Mouse (Mus musculus) embryonic facial prominence, embryonic 14.5 days (tissue): ENCODE measurements around the gene Synpo2l. TPM values are rescaled to one million over a fixed set of nuclear protein-coding genes. Genes with fewer than 3 reads are reported as not detected.

ENCODE experiments used
- ATAC-seq: fragments of 200-750 bp; cut with Nextera tagmentation; 2 replicates; pipeline ENCODE4 v1.8.0; 2017; ENCODE audit warnings: low read depth, moderate number of reproducible peaks, moderate TSS enrichment
- DNase-seq: peaks from one replicate; pipeline ENCODE4 v3.0.0-alpha.2; 2015; ENCODE audit warnings: low spot score
- H3K27ac ChIP-seq: fragments of 300-500 bp; sonication (generic); replicated peaks from 2 replicates; pipeline ENCODE4 v1.5.1; 2014; ENCODE audit warnings: low read depth, mild to moderate bottlenecking, low read length, moderate library complexity
- H3K27me3 ChIP-seq: fragments of 300-500 bp; sonication (generic); replicated peaks from 2 replicates; pipeline ENCODE4 v1.6.1; 2014; ENCODE audit warnings: low read length; ENCODE audit not compliant: control insufficient read depth, insufficient read depth
- H3K36me3 ChIP-seq: fragments of 300-500 bp; sonication (generic); 2 replicates; pipeline ENCODE4 v1.6.1; 2014; ENCODE audit warnings: low read length, mixed read lengths; ENCODE audit not compliant: control insufficient read depth, insufficient read depth
- H3K4me1 ChIP-seq: fragments of 300-500 bp; sonication (generic); 2 replicates; pipeline ENCODE4 v1.6.1; 2014; ENCODE audit warnings: antibody characterized with exemption, low read length; ENCODE audit not compliant: control insufficient read depth, insufficient read depth
- H3K4me2 ChIP-seq: fragments of 300-500 bp; sonication (generic); 2 replicates; pipeline ENCODE4 v1.6.1; 2014; ENCODE audit warnings: low read depth, mild to moderate bottlenecking, low read length, moderate library complexity, mixed read lengths
- H3K4me3 ChIP-seq: fragments of 300-500 bp; sonication (generic); 2 replicates; pipeline ENCODE4 v1.5.1; 2014; ENCODE audit warnings: low read depth, mild to moderate bottlenecking, low read length
- H3K9ac ChIP-seq: fragments of 300-500 bp; sonication (generic); 2 replicates; pipeline ENCODE4 v1.6.1; 2014; ENCODE audit warnings: low read depth, mild to moderate bottlenecking, low read length, moderate library complexity, mixed read lengths
- H3K9me3 ChIP-seq: fragments of 300-500 bp; sonication (generic); 2 replicates; pipeline ENCODE4 v1.6.1; 2016; ENCODE audit warnings: low read length; ENCODE audit not compliant: control insufficient read depth
- WGBS: fragments of 180-500 bp; shearing (Covaris S2); extraction: QIAGEN DNeasy Blood & Tissue Kit; methylation state at CpG from one replicate; pipeline ENCODE4 v1.1.7; 2014; 5-methylcytosine and 5-hydroxymethylcytosine counted together
- polyA plus RNA-seq: library from polyadenylated mRNA; unstranded; fragments of >200 nt; fragmentation: Nextera tagmentation; extraction: Ambion mirVana; gene quantifications from 2 replicates; pipeline ENCODE4 v1.2.1, GENCODE M21; 2014

Gene Synpo2l
- polyA plus RNA-seq, 1 experiment from 2014 or later = 52.2 TPM

DNA sequence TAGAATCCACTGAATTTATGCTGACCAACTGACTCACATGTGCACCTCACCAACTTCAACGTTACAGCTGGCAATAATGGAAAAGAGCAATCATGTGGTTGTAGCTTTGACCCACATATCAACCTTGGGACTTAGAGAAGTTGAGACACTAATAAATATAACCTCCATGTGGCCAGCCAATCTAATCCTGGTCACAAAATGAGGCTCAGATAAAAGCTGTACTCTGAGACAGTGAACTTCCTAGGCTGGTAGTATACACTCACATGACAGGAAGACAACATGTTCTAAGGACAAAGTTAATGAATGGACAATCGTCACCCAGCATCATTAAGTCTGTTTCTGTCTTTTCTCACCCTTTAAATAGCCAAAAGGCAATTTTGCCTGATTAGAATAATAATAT lies 41.7 kb downstream of the Synpo2l start:
- no peak for DNase-seq
- H3K27me3 ChIP-seq = no peaks in the 10 kb centered on the region

DNA sequence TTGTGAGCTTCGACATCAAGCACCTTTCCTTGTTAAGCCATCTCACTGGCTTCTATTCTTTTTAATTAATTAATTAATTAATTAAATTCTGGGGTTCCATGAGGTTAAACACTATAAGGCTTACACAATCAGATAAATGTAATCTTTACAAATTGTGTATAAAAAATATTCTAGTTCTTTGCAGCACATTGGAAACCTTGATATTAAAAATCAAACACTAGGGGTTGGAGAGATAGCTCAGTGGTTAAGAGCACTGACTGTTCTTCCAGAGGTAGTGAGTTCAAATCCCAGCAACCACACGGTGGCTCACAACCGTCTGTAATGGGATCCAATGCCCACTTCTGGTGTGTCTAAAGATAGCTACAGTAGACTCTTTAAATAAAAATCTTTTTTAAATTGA lies 45.2 kb downstream of the Synpo2l start:
- H3K9me3 ChIP-seq = no peaks in the 10 kb centered on the region

More for the DNA sequence above, 41.7 kb downstream of the Synpo2l start:
- Histone ChIP-seq H3K4me1 (no peaks in the 10 kb centered on the region), H3K36me3 (no peaks in the 10 kb centered on the region), H3K27ac (no peak overlapping the region), H3K9ac (no peak overlapping the region), H3K9me3 (no peaks in the 10 kb centered on the region), H3K4me2 (no peak overlapping the region), H3K4me3 (no peak overlapping the region)
- WGBS = 72% methylated on average over 2 of the region's 2 CpGs
- no peak for ATAC-seq

DNA sequence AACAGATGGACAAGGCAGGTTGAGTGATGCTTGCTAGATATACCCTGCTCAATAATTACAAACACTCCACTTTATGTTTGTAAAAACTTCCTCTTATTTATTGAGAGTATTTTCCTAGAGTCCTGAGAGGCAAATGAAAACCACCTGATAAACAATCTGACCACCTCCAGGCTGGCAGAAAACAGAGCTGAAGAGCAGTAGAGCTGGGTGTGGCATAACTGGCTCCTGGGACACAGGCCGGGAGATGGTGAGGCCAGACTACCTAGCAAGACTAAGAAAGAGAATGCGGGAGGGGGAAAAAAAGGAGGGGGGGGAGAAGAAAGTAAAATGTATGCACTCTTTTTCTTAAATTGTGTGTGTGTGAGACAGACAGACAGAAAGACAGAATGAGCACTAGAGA lies 45.7 kb downstream of the Synpo2l start:
- no peaks in the 10 kb centered on the region for H3K9me3 ChIP-seq
- no peaks in the 10 kb centered on the region for H3K4me1 ChIP-seq
- DNase-seq (no peak), ATAC-seq (no peak)
- no peak overlapping the region for H3K27ac ChIP-seq
- no peaks in the 10 kb centered on the region for H3K27me3 ChIP-seq
- WGBS = 74% methylated on average over 2 of the region's 2 CpGs
- H3K4me3 ChIP-seq = no peak overlapping the region
- H3K9ac ChIP-seq = no peak overlapping the region
- H3K36me3 ChIP-seq = no peaks in the 10 kb centered on the region
- no peak overlapping the region for H3K4me2 ChIP-seq

More for the DNA sequence above, 45.2 kb downstream of the Synpo2l start:
- Histone ChIP-seq H3K4me2 (no peak overlapping the region), H3K27me3 (no peaks in the 10 kb centered on the region), H3K4me1 (no peaks in the 10 kb centered on the region), H3K27ac (no peak overlapping the region), H3K36me3 (no peaks in the 10 kb centered on the region), H3K4me3 (no peak overlapping the region), H3K9ac (no peak overlapping the region)
- no peak for ATAC-seq
- DNase-seq = no peak
- 95% methylated on average over 3 of the region's 3 CpGs for WGBS

DNA sequence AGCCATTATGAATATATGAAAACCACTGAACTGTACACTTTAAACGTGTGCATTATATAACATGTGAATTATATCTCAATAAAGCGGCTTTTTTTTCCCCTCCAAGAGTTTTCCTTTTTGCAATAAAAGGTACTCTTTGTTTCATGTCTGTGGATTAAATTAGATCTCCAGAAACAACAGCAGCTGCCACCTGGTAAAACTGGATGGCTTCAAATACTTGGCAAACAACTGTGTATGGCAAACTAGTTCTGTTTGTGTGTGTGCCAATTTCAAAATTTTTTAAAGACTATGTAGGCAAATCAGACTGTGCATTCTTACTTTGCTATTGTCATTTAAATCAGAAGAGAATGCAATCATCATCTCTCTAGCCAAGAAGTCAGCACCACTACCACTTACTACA lies 46.3 kb downstream of the Synpo2l start:
- 80% methylated on average over 2 of the region's 2 CpGs for WGBS

DNA sequence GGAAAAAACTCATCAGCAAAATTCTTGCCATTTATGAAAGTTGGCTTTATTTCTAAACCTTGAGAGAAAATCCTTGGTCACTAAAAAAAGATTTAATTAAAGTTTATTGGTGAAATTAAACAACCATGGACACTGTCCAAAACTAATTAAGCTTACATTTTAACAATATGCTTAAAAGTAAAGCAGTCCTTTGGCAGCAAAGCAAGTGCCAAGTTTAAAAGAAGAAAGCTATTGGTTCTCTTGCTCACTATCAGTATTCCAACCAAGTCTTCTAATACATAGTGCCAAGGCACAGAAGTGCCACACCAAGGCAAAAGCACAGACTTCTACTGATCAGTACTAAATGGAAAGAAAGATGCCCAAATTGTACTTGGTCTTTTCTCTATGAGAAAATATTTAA lies 49.0 kb downstream of the Synpo2l start:
- DNase-seq = no peak
- Histone ChIP-seq H3K9ac (no peak overlapping the region), H3K27ac (no peak overlapping the region), H3K4me2 (no peak overlapping the region), H3K4me3 (no peak overlapping the region), H3K36me3 (no peaks in the 10 kb centered on the region), H3K4me1 (no peaks in the 10 kb centered on the region), H3K27me3 (no peaks in the 10 kb centered on the region), H3K9me3 (no peaks in the 10 kb centered on the region)
- ATAC-seq = no peak

More for the DNA sequence above, 46.3 kb downstream of the Synpo2l start:
- H3K4me3 ChIP-seq = no peak overlapping the region
- H3K9ac ChIP-seq = no peak overlapping the region
- no peaks in the 10 kb centered on the region for H3K9me3 ChIP-seq
- ATAC-seq = no peak
- no peak overlapping the region for H3K4me2 ChIP-seq
- H3K36me3 ChIP-seq = no peaks in the 10 kb centered on the region
- peak; percentile 16 for DNase-seq
- no peaks in the 10 kb centered on the region for H3K27me3 ChIP-seq
- no peak overlapping the region for H3K27ac ChIP-seq
- no peaks in the 10 kb centered on the region for H3K4me1 ChIP-seq

DNA sequence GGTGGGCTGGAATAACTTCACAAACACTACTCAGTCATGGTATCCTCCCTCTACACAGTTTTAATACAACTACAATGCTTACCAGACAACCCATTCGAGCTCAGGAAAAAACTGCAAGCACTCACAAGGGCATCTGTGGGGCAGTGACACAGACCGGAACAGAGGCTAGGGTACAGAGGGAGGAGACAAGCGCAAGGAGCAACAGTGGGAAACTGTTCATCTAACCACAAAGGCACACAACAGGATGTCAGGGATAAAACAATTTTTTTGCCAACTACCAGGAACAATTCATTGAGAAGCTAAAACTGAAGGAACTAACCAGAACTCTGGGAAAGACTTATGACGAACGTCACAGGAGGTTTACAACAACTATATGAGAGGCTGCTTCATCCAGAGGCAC lies 49.9 kb downstream of the Synpo2l start:
- ATAC-seq = no peak
- Histone ChIP-seq H3K4me3 (no peak overlapping the region), H3K9ac (no peak overlapping the region), H3K4me1 (no peaks in the 10 kb centered on the region), H3K27ac (no peak overlapping the region), H3K4me2 (no peak overlapping the region), H3K36me3 (no peaks in the 10 kb centered on the region), H3K27me3 (no peaks in the 10 kb centered on the region), H3K9me3 (no peaks in the 10 kb centered on the region)
- no peak for DNase-seq
- 75% methylated on average over 5 of the region's 5 CpGs for WGBS

DNA sequence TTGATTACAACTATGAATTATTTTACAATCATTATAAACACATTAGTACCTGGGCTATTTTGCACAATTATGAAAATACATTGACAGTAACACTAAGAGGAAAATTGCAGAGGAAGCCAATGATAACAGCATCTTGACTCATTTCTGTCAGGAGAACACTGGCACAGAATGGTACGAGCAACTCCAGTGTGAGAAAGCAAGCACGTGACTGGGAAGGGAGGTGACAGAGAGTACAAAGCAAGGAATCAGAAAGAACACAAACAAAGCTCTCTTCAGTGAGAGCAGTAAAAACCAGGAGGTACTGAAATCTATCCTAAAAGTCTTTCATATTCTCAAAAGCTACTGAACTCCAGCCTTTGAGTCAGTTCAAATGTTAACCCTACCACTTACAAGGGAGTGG lies 51.7 kb downstream of the Synpo2l start:
- WGBS = 44% methylated on average over 2 of the region's 2 CpGs
- H3K9me3 ChIP-seq = no peaks in the 10 kb centered on the region
- H3K4me1 ChIP-seq = no peaks in the 10 kb centered on the region
- ATAC-seq (no peak), DNase-seq (no peak)
- H3K9ac ChIP-seq = no peak overlapping the region
- H3K27me3 ChIP-seq = no peaks in the 10 kb centered on the region
- no peak overlapping the region for H3K4me3 ChIP-seq
- no peak overlapping the region for H3K4me2 ChIP-seq
- H3K36me3 ChIP-seq = no peaks in the 10 kb centered on the region
- no peak overlapping the region for H3K27ac ChIP-seq

DNA sequence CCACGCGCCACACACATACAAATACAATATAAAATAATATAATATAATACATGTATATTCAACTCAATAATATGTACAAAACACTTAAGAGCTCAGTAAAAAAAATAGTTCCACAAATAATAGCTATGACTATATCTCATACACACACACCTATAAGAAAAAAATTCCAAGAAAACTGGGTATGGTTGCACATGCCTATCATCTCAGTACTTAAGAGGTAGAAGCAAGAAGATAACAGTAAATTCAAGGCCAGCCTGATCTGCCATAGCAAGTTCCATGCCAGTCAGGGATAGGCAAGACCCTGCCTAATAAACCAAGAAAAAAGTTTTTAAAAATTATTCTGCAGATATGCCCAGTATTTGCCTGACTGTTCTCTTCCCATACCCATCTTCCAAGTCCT lies 53.1 kb downstream of the Synpo2l start:
- WGBS = 94% methylated on average over 2 of the region's 2 CpGs
- Histone ChIP-seq H3K36me3 (no peaks in the 10 kb centered on the region), H3K9ac (no peak overlapping the region), H3K4me3 (no peak overlapping the region), H3K4me1 (no peaks in the 10 kb centered on the region), H3K27ac (no peak overlapping the region), H3K4me2 (no peak overlapping the region), H3K9me3 (no peaks in the 10 kb centered on the region), H3K27me3 (no peaks in the 10 kb centered on the region)
- ATAC-seq (no peak), DNase-seq (no peak)

DNA sequence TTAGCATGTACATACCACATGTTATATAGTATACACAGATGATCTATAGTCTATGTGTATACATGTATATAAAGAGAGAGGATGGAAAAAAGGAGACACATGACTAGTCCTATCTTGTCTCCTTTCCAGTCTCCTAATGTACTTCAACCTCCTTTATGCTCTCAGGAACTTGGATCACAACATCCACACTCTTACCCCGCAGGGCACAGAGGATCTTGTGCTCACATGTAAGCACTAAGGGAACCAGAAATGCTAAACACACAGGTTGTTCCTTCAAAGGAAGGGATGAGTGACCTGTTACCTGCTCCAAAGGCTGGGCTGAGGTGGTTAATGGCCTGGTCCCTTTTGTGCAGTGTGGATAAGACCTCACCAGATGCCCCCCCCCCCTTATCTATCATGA lies 55.3 kb downstream of the Synpo2l start:
- Histone ChIP-seq H3K9me3 (no peaks in the 10 kb centered on the region), H3K27me3 (no peaks in the 10 kb centered on the region), H3K27ac (no peak overlapping the region), H3K9ac (no peak overlapping the region), H3K4me3 (no peak overlapping the region), H3K4me2 (no peak overlapping the region), H3K4me1 (no peaks in the 10 kb centered on the region), H3K36me3 (no peaks in the 10 kb centered on the region)
- DNase-seq (no peak), ATAC-seq (no peak)
- 97% methylated on average over 1 of the region's 1 CpGs for whole genome bisulfite sequencing
